Mouse (Mus musculus) lung, postnatal 14 days (tissue): ENCODE measurements around the gene Xirp1.
"Not testable (repeated sequence)": the region's sequence is repeated elsewhere in the genome, so short reads cannot be mapped to it uniquely, and the experiment has no call there.

Source experiments
- DNase-seq: peaks from one replicate; pipeline ENCODE4 v3.0.0; 2021

Gene Xirp1

GRCm38 (mm10) chr9:120016956-120017355 lies 6.4 kb downstream of the Xirp1 start:
- DNase-seq, result no peak

- no peak for DNase-seq
Measured at GRCm38 (mm10) chr9:120014828-120015227, 8.6 kb downstream of the Xirp1 start.

GRCm38 (mm10) chr9:120013251-120013820 lies 10.1 kb downstream of the Xirp1 start:
- no peak for DNase-seq

- DNase-seq, result no peak
Measured at GRCm38 (mm10) chr9:120012781-120013180, 10.6 kb downstream of the Xirp1 start.

DNA sequence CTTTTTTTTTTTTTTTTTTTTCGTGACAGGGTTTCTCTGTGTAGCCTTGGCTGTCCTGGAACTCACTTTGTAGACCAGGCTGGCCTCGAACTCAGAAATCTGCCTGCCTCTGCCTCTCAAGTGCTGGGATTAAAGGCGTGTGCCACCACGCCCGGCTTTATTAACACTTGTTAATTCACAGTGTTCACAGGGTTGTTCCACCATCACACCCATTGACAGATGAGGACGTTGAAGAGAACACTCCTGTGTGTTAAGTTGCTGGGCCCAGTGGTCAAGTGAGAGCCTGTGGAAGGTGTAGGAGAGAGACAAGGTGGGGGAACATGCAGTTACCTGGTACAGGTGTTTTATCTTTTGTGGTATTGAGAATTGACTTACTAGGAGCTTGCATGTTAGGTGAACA lies 11.2 kb downstream of the Xirp1 start:
- not testable (repeated sequence) for DNase-seq

DNA sequence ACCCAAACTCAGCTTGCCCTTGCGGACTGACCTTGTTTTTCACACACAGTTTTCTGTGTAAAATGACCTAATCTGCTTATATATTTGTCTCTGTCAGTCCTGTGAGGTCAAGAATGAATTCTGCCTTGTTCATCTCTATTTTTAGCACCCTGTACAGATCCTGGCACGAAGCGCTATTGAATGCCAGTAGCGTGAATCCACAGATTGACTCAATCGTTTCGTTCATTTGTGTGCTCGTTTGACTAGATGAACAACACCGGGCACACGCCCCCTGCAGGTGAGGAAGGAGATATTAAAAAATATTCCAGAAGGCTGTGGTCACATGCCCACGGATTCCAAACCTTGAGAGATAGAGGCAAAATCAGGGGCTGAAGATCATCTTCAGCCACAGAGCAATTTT lies 11.9 kb downstream of the Xirp1 start:
- DNase-seq, result peak; percentile 77

DNA sequence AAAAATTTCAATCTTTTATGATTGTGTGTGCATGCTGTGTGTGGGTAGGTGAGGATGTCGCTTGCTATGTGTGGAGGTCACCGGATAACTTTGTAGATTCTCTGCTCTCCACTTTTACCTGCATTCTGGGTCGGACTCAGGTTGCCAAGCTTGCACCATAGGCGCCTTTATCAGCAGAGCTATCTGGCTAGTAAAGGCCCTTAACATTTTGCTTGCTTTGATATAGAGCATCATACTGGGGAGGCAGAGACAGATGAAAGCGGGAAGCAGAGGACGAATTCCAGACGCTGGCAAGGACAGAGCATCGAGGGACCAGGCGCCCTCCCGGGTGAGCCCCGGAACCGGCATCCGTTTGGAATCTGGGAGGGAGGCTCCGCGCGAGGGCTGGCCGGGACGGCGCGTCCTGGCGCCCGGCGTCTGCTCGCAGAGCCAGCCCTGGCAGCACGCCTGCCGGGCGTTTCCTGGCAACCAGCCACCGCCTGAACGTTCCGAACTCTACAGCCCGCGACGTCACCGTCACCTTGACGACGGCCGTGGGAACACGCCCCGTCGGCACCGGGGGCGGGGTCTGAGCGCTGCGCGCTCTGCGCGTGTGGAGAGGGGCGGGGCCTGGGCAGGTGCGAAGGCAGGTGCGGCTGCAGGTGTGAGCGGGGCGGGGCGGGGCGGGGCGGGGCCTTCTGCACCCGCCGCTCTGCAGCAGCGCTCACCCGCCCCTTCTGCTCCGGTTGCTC lies 12.5 kb downstream of the Xirp1 start:
- peak; percentile 100 for DNase-seq

GRCm38 (mm10) chr9:120009871-120010270 lies 13.5 kb downstream of the Xirp1 start:
- DNase-seq, result no peak

GRCm38 (mm10) chr9:120009226-120009841 lies 14.1 kb downstream of the Xirp1 start:
- DNase-seq, result no peak

DNA sequence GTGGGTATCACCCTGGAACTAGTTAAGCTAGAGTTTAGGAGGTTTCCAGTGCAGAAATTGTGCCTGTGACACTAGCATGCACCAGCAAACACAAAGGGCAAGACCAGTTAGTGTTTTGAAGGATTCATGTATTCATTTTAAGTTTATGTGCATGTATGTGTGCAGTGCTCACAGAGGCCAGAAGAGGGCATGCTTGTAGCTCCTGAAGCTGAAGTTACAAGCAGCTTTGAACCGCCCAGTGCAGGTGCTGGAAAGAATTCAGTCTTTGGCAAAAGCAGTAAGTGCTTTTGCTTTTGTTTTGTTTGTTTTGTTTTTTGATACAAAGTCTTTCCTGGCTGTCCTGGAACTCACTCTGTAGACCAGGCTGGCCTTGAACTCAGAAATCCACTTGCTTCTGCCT lies 15.6 kb downstream of the Xirp1 start:
- no peak for DNase-seq

DNA sequence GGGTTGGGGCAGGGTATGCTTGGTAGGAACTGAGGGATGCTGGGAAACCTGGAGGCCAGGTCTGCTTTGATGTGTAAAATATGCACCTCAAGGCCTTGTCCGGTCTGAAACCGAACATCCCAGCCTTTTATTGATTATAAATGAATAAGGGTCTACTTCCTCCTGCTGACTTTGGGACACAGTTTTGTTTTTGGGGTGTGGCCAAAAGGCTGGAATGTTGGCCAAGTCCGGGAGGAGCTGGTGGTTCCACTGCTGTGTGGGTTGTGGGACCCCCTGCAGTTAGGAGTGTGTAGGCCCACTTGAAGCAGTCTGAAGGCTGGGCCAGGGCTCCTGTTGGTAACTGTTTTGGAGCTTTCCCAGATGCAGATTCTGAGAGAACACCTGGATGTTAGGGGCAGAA lies 17.5 kb downstream of the Xirp1 start:
- DNase-seq, result no peak

DNA sequence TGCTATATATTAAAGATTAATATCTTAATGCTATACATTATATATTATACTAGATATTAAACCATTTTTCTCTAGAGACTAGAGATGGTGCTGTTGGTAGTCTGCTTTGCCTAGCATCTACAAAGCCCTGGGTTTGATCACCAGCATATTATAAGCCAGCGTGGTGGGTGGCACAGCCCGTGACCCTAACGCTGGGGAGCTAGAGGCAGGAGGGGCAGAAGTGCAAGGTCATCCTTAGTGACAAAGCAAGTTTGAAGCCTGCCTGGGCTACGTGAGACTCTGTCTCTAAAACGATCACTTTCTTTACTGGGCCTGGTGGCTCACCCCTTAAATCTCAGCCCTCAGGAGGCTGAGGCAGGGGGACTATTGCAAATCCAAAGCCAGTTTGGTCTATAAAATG lies 20.5 kb downstream of the Xirp1 start:
- DNase-seq, result no peak

GRCm38 (mm10) chr9:120001945-120002725 lies 21.3 kb downstream of the Xirp1 start:
- DNase-seq, result peak; percentile 94

GRCm38 (mm10) chr9:120000761-120001160 lies 22.6 kb downstream of the Xirp1 start:
- DNase-seq, result no peak

- no peak for DNase-seq
Measured at GRCm38 (mm10) chr9:119999636-120000035, 23.8 kb downstream of the Xirp1 start.

GRCm38 (mm10) chr9:119998776-119999175 lies 24.6 kb downstream of the Xirp1 start:
- DNase-seq, result no peak

- DNase-seq, result no peak
Measured at GRCm38 (mm10) chr9:119996080-119996479, 27.3 kb downstream of the Xirp1 start.

GRCm38 (mm10) chr9:119994207-119994606 lies 29.2 kb downstream of the Xirp1 start:
- no peak for DNase-seq

- DNase-seq, result no peak
Measured at GRCm38 (mm10) chr9:119993092-119993844, 30.1 kb downstream of the Xirp1 start.

- no peak for DNase-seq
Measured at GRCm38 (mm10) chr9:119991310-119991709, 32.1 kb downstream of the Xirp1 start.

GRCm38 (mm10) chr9:119988304-119988703 lies 35.1 kb downstream of the Xirp1 start:
- DNase-seq, result no peak

DNA sequence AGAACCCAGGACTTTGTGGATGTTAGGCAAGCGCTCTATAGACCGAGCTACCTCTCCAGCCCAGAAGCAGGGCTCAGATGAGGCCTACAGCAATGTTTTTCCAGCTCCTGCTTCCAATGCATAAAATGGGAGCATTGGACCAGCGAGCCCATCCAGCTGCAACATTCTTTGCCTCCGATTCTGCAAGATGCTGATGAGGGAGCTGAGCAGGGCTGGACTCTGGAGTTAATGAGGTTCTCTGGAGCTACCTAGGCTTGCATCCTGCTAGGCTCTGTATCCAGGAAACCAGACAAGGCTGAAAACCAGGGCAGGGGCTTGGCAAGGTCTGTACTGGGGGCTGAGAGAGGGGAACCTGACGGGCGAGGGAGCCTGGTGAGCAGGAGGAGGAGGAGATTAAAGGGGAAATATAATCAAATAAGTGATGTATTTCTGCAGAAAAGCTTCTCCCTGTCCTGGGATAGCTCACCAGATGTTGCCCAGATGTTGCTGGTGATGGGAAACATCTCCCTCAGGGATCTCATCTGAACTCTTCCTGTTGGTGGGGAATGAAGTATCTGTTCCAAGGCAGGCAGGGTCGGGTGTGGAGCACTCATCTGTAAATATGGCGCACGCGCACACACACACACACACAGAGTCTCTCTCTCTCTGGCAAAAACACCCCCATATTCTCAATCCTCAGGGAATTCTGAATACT lies 37.4 kb downstream of the Xirp1 start:
- no peak for DNase-seq
